Mouse (Mus musculus) heart, embryonic 12.5 days (tissue): ENCODE data around the gene Tpm1. TPM values are rescaled to one million over a fixed set of nuclear protein-coding genes. Genes with fewer than 3 reads are reported as not detected.

ENCODE experiments used
- ATAC-seq: fragments of 200-750 bp; cut with Nextera tagmentation; 2 replicates; pipeline ENCODE4 v1.8.0; 2017; ENCODE audit warnings: moderate TSS enrichment, moderate library complexity; ENCODE audit not compliant: insufficient number of reproducible peaks, low FRiP score
- H3K27ac ChIP-seq: fragments of 300-500 bp; sonication (generic); 2 replicates; pipeline ENCODE4 v1.5.1; 2016; ENCODE audit warnings: mild to moderate bottlenecking, moderate library complexity; ENCODE audit not compliant: poor library complexity, severe bottlenecking
- H3K27me3 ChIP-seq: fragments of 300-500 bp; sonication (generic); replicated peaks from 2 replicates; pipeline ENCODE4 v1.6.1; 2016; ENCODE audit warnings: mild to moderate bottlenecking, moderate library complexity
- H3K36me3 ChIP-seq: fragments of 300-500 bp; sonication (generic); 2 replicates; pipeline ENCODE4 v1.6.1; 2016; ENCODE audit warnings: mild to moderate bottlenecking, moderate library complexity
- H3K4me1 ChIP-seq: fragments of 300-500 bp; sonication (generic); replicated peaks from 2 replicates; pipeline ENCODE4 v1.6.1; 2016; ENCODE audit warnings: mild to moderate bottlenecking
- H3K4me2 ChIP-seq: fragments of 300-500 bp; sonication (generic); 2 replicates; pipeline ENCODE4 v1.6.1; 2016; ENCODE audit warnings: mild to moderate bottlenecking, moderate library complexity
- H3K4me3 ChIP-seq: fragments of 300-500 bp; sonication (generic); 2 replicates; pipeline ENCODE4 v1.5.1; 2016; ENCODE audit warnings: mild to moderate bottlenecking
- H3K9ac ChIP-seq: fragments of 300-500 bp; sonication (generic); 2 replicates; pipeline ENCODE4 v1.6.1; 2016; ENCODE audit warnings: mild to moderate bottlenecking, moderate library complexity
- H3K9me3 ChIP-seq: fragments of 300-500 bp; sonication (generic); replicated peaks from 2 replicates; pipeline ENCODE4 v1.6.1; 2016; ENCODE audit warnings: mild to moderate bottlenecking, moderate library complexity
- WGBS: fragments of 180-500 bp; shearing (Covaris S2); methylation state at CpG from one replicate; pipeline ENCODE4 v1.1.7; 2016; 5-methylcytosine and 5-hydroxymethylcytosine counted together
- polyA plus RNA-seq: library from polyadenylated mRNA; unstranded; fragments of >200 nt; fragmentation: Nextera tagmentation; extraction: Ambion mirVana; gene quantifications from 2 replicates; pipeline ENCODE4 v1.2.1, GENCODE M21; 2016

Tpm1 gene
- polyA plus RNA-seq, 1 experiment from 2014 or later = 4,565 TPM

GRCm38 (mm10) chr9:67003156-67003555, 46.0 kb downstream of the Tpm1 start:
- Histone ChIP-seq H3K4me3 (no peak overlapping the region), H3K4me1 (peaks cover 18% of the 10 kb centered on the region), H3K9ac (no peak overlapping the region), H3K36me3 (no peaks in the 10 kb centered on the region), H3K27ac (no peak overlapping the region), H3K4me2 (no peak overlapping the region), H3K9me3 (no peaks in the 10 kb centered on the region), H3K27me3 (no peaks in the 10 kb centered on the region)
- ATAC-seq = no peak
- WGBS = 43% methylated on average over 4 of the region's 4 CpGs

- Histone ChIP-seq H3K9ac (no peak overlapping the region), H3K27ac (0 out of 2 replicates have a peak overlapping the region, but pooled peaks have one; percentile 15), H3K36me3 (no peaks in the 10 kb centered on the region), H3K9me3 (no peaks in the 10 kb centered on the region), H3K4me2 (no peak overlapping the region), H3K4me3 (no peak overlapping the region), H3K4me1 (peaks cover 18% of the 10 kb centered on the region), H3K27me3 (no peaks in the 10 kb centered on the region)
- WGBS = 74% methylated on average over 4 of the region's 4 CpGs
- 0 out of 2 replicates have a peak, but pooled peaks have one; percentile 13 for ATAC-seq
These were observed 47.7 kb downstream of the Tpm1 start for GRCm38 (mm10) chr9:67001506-67001905.

GRCm38 (mm10) chr9:67001050-67001449, 48.2 kb downstream of the Tpm1 start:
- peak; percentile 73; the same call in 1 of the 2 replicates for ATAC-seq
- Histone ChIP-seq H3K27me3 (no peaks in the 10 kb centered on the region), H3K9me3 (no peaks in the 10 kb centered on the region), H3K4me1 (peaks cover 13% of the 10 kb centered on the region), H3K4me2 (no peak overlapping the region), H3K27ac (0 out of 2 replicates have a peak overlapping the region, but pooled peaks have one; percentile 15), H3K36me3 (no peaks in the 10 kb centered on the region), H3K4me3 (no peak overlapping the region), H3K9ac (no peak overlapping the region)
- WGBS = under 1% methylated on average over 6 of the region's 6 CpGs

GRCm38 (mm10) chr9:66999698-67000097, 49.5 kb downstream of the Tpm1 start:
- 93% methylated on average over 8 of the region's 8 CpGs for WGBS
- ATAC-seq = no peak
- Histone ChIP-seq H3K36me3 (no peaks in the 10 kb centered on the region), H3K4me2 (no peak overlapping the region), H3K4me3 (no peak overlapping the region), H3K27me3 (no peaks in the 10 kb centered on the region), H3K9ac (no peak overlapping the region), H3K4me1 (peaks cover 4% of the 10 kb centered on the region), H3K9me3 (no peaks in the 10 kb centered on the region), H3K27ac (no peak overlapping the region)

GRCm38 (mm10) chr9:66991750-66992410, 57.3 kb downstream of the Tpm1 start:
- 35% methylated on average over 8 of the region's 8 CpGs for WGBS

GRCm38 (mm10) chr9:66991021-66991749, 58.0 kb downstream of the Tpm1 start:
- no peak overlapping the region for H3K4me3 ChIP-seq
- no peaks in the 10 kb centered on the region for H3K36me3 ChIP-seq
- peaks cover 44% of the 10 kb centered on the region for H3K4me1 ChIP-seq
- H3K4me2 ChIP-seq = peak overlapping the region; percentile 44; the same call in 1 of the 2 replicates
- 0 out of 2 replicates have a peak, but pooled peaks cover 4% of the 10 kb centered on the region for H3K9me3 ChIP-seq
- no peak overlapping the region for H3K27ac ChIP-seq
- 58% methylated on average over 9 of the region's 9 CpGs for WGBS
- ATAC-seq = no peak
- no peak overlapping the region for H3K9ac ChIP-seq
- H3K27me3 ChIP-seq = no peaks in the 10 kb centered on the region

More at GRCm38 (mm10) chr9:66991750-66992410, 57.3 kb downstream of the Tpm1 start:
- Histone ChIP-seq H3K9ac (no peak overlapping the region), H3K27me3 (no peaks in the 10 kb centered on the region), H3K4me1 (peaks cover 44% of the 10 kb centered on the region), H3K4me2 (peak overlapping the region; percentile 44), H3K27ac (0 out of 2 replicates have a peak overlapping the region, but pooled peaks have one; percentile 25), H3K9me3 (0 out of 2 replicates have a peak, but pooled peaks cover 4% of the 10 kb centered on the region), H3K36me3 (no peaks in the 10 kb centered on the region), H3K4me3 (no peak overlapping the region)
- ATAC-seq = 0 out of 2 replicates have a peak, but pooled peaks have one; percentile 18

GRCm38 (mm10) chr9:66990046-66990445, 59.2 kb downstream of the Tpm1 start:
- WGBS = 87% methylated on average over 5 of the region's 5 CpGs
- no peak overlapping the region for H3K4me3 ChIP-seq
- 0 out of 2 replicates have a peak, but pooled peaks cover 4% of the 10 kb centered on the region for H3K9me3 ChIP-seq
- no peak overlapping the region for H3K27ac ChIP-seq
- H3K27me3 ChIP-seq = no peaks in the 10 kb centered on the region
- H3K4me2 ChIP-seq = no peak overlapping the region
- H3K4me1 ChIP-seq = peaks cover 44% of the 10 kb centered on the region
- ATAC-seq = no peak
- no peaks in the 10 kb centered on the region for H3K36me3 ChIP-seq
- no peak overlapping the region for H3K9ac ChIP-seq

GRCm38 (mm10) chr9:66989581-66989980, 59.6 kb downstream of the Tpm1 start:
- no peaks in the 10 kb centered on the region for H3K36me3 ChIP-seq
- no peak for ATAC-seq
- H3K4me1 ChIP-seq = peaks cover 44% of the 10 kb centered on the region
- peak overlapping the region; percentile 34; the same call in 1 of the 2 replicates for H3K27ac ChIP-seq
- H3K4me3 ChIP-seq = no peak overlapping the region
- H3K9ac ChIP-seq = no peak overlapping the region
- no peak overlapping the region for H3K4me2 ChIP-seq
- H3K27me3 ChIP-seq = no peaks in the 10 kb centered on the region
- 0 out of 2 replicates have a peak, but pooled peaks cover 4% of the 10 kb centered on the region for H3K9me3 ChIP-seq
- WGBS = 60% methylated on average over 6 of the region's 6 CpGs

- no peaks in the 10 kb centered on the region for H3K36me3 ChIP-seq
- no peak overlapping the region for H3K4me2 ChIP-seq
- H3K9ac ChIP-seq = no peak overlapping the region
- peak overlapping the region; percentile 34; the same call in 1 of the 2 replicates for H3K27ac ChIP-seq
- peaks cover 42% of the 10 kb centered on the region for H3K4me1 ChIP-seq
- ATAC-seq = no peak
- H3K27me3 ChIP-seq = no peaks in the 10 kb centered on the region
- 23% methylated on average over 6 of the region's 6 CpGs for WGBS
- 0 out of 2 replicates have a peak, but pooled peaks cover 4% of the 10 kb centered on the region for H3K9me3 ChIP-seq
- no peak overlapping the region for H3K4me3 ChIP-seq
These were observed 60.3 kb downstream of the Tpm1 start for GRCm38 (mm10) chr9:66988888-66989414.

GRCm38 (mm10) chr9:66988198-66988887, 60.9 kb downstream of the Tpm1 start:
- Histone ChIP-seq H3K36me3 (no peaks in the 10 kb centered on the region), H3K4me3 (no peak overlapping the region), H3K27me3 (no peaks in the 10 kb centered on the region), H3K9me3 (0 out of 2 replicates have a peak, but pooled peaks cover 4% of the 10 kb centered on the region), H3K9ac (no peak overlapping the region), H3K4me2 (no peak overlapping the region), H3K27ac (peak overlapping the region; percentile 34; the same call in 1 of the 2 replicates), H3K4me1 (peaks cover 39% of the 10 kb centered on the region)
- 54% methylated on average over 11 of the region's 11 CpGs for WGBS
- ATAC-seq = no peak
